Mouse (Mus musculus) midbrain, postnatal 0 days (tissue): ENCODE measurements around the gene Snd1. TPM values are rescaled to one million over a fixed set of nuclear protein-coding genes. Genes with fewer than 3 reads are reported as not detected.

ENCODE experiments used
- ATAC-seq: fragments of 200-750 bp; cut with Nextera tagmentation; 2 replicates; pipeline ENCODE4 v1.8.0; 2017; ENCODE audit warnings: moderate number of reproducible peaks, mild to moderate bottlenecking, moderate TSS enrichment, moderate library complexity; ENCODE audit not compliant: low FRiP score
- DNase-seq: peaks from one replicate; pipeline ENCODE4 v3.0.0-alpha.2; 2015; ENCODE audit warnings: low spot score
- H3K27ac ChIP-seq: fragments of 300-500 bp; sonication (generic); 2 replicates; pipeline ENCODE4 v1.5.1; 2014; ENCODE audit warnings: low read depth, mild to moderate bottlenecking, low read length, mixed read lengths
- H3K27me3 ChIP-seq: fragments of 300-500 bp; sonication (generic); 2 replicates; pipeline ENCODE4 v1.6.1; 2014; ENCODE audit warnings: low read length, control low read depth, mixed read lengths; ENCODE audit not compliant: insufficient read depth
- H3K36me3 ChIP-seq: fragments of 300-500 bp; sonication (generic); 2 replicates; pipeline ENCODE4 v1.6.1; 2014; ENCODE audit warnings: low read length, control low read depth, mixed read lengths; ENCODE audit not compliant: insufficient read depth
- H3K4me1 ChIP-seq: fragments of 300-500 bp; sonication (generic); 2 replicates; pipeline ENCODE4 v1.6.1; 2014; ENCODE audit warnings: mild to moderate bottlenecking, control low read depth, antibody characterized with exemption, low read length, mixed read lengths; ENCODE audit not compliant: insufficient read depth
- H3K4me2 ChIP-seq: fragments of 300-500 bp; sonication (generic); 2 replicates; pipeline ENCODE4 v1.6.1; 2014; ENCODE audit warnings: low read depth, mild to moderate bottlenecking, low read length, mixed read lengths; ENCODE audit not compliant: poor library complexity, severe bottlenecking
- H3K4me3 ChIP-seq: fragments of 300-500 bp; sonication (generic); 2 replicates; pipeline ENCODE4 v1.5.1; 2014; ENCODE audit warnings: low read depth, mild to moderate bottlenecking, low read length, moderate library complexity
- H3K9ac ChIP-seq: fragments of 300-500 bp; sonication (generic); replicated peaks from 2 replicates; pipeline ENCODE4 v1.6.1; 2014; ENCODE audit warnings: mild to moderate bottlenecking, low read length, moderate library complexity, mixed read lengths; ENCODE audit not compliant: poor library complexity, severe bottlenecking
- H3K9me3 ChIP-seq: fragments of 300-500 bp; sonication (generic); 2 replicates; pipeline ENCODE4 v1.6.1; 2016; ENCODE audit warnings: low read length, control low read depth
- CTCF ChIP-seq: IDR thresholded peaks from 2 replicates; pipeline ENCODE4 v1.5.1; 2016; ENCODE audit warnings: antibody characterized with exemption, mild to moderate bottlenecking
- WGBS: fragments of 180-500 bp; shearing (Covaris S2); extraction: QIAGEN DNeasy Blood & Tissue Kit; methylation state at CpG from one replicate; pipeline ENCODE4 v1.1.7; 2014; 5-methylcytosine and 5-hydroxymethylcytosine counted together
- polyA plus RNA-seq: library from polyadenylated mRNA; unstranded; fragments of >200 nt; fragmentation: Nextera tagmentation; extraction: Ambion mirVana; gene quantifications from 2 replicates; pipeline ENCODE4 v1.2.1, GENCODE M21; 2015
- total RNA-seq: library from RNA; depleted of rRNA; stranded (reverse); fragments of >200 nt; gene quantifications from 2 replicates; pipeline ENCODE4 v1.2.3, GENCODE M21; 2014

Snd1 gene
- total and polyA plus RNA-seq, 2 experiments from 2014 or later, result 70.6 to 81.1 TPM

DNA sequence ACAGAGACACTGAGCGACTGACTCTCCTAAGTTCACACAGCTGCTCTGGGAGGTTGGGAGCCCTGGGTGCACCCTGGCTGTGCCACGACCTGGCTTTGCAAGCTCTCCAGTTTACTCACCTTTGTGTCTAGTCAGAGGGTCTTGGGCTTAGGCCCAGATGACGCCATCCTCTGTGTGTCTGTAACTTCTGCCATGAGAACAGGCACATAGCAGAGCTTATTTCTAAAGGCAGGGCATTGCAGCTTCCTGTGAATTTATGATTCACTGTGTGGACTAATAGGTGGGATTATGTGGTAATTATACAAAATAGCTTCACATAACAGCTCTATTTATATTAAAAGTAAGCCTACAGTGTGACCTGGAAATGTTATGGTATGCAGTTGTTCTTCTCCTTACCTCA lies 188.1 kb downstream of the Snd1 start:
- WGBS, result 81% methylated on average over 3 of the region's 3 CpGs
- DNase-seq (no peak), ATAC-seq (no peak)
- Histone ChIP-seq H3K36me3 (no peaks in the 10 kb centered on the region), H3K4me2 (no peak overlapping the region), H3K9me3 (no peaks in the 10 kb centered on the region), H3K9ac (no peak overlapping the region), H3K4me3 (no peak overlapping the region), H3K4me1 (no peaks in the 10 kb centered on the region), H3K27me3 (no peaks in the 10 kb centered on the region), H3K27ac (no peak overlapping the region)
- TF ChIP-seq CTCF, result no peak

- no peaks in the 10 kb centered on the region for H3K27me3 ChIP-seq
Observed at GRCm38 (mm10) chr6:28663670-28664069, 188.7 kb downstream of the Snd1 start.

DNA sequence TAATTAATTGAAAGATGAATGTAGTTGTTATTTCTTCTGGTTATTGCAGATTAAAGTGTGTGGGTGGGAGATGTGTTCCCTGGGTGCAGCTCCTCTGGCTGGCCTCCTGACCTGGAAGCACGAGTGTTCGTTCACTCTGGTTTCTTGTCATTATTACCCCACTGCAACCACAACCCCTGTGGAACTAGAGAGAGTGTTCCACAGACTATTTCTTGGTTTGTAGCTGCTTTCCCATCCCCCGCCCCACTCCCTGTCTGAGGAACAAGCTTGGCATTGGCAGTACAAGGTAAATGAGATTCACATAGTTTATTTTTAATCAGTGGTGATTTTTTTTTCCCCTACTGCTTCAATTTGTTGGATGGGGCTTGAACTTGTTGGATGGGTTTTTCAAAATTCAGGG lies 189.8 kb downstream of the Snd1 start:
- DNase-seq, result no peak
- H3K9ac ChIP-seq, result no peak overlapping the region
- H3K4me2 ChIP-seq, result no peak overlapping the region
- 56% methylated on average over 3 of the region's 3 CpGs for WGBS
- no peak overlapping the region for H3K4me3 ChIP-seq
- H3K4me1 ChIP-seq, result no peaks in the 10 kb centered on the region
- no peak for ATAC-seq
- no peaks in the 10 kb centered on the region for H3K27me3 ChIP-seq
- H3K27ac ChIP-seq, result no peak overlapping the region
- TF ChIP-seq CTCF, result no peak
- no peaks in the 10 kb centered on the region for H3K9me3 ChIP-seq
- no peaks in the 10 kb centered on the region for H3K36me3 ChIP-seq

More at GRCm38 (mm10) chr6:28663670-28664069, 188.7 kb downstream of the Snd1 start:
- Histone ChIP-seq H3K4me3 (no peak overlapping the region), H3K36me3 (no peaks in the 10 kb centered on the region), H3K4me1 (no peaks in the 10 kb centered on the region), H3K9ac (no peak overlapping the region), H3K27ac (no peak overlapping the region), H3K9me3 (no peaks in the 10 kb centered on the region), H3K4me2 (no peak overlapping the region)
- DNase-seq (no peak), ATAC-seq (no peak)
- TF ChIP-seq CTCF, result no peak
- WGBS, result 75% methylated on average over 5 of the region's 5 CpGs

DNA sequence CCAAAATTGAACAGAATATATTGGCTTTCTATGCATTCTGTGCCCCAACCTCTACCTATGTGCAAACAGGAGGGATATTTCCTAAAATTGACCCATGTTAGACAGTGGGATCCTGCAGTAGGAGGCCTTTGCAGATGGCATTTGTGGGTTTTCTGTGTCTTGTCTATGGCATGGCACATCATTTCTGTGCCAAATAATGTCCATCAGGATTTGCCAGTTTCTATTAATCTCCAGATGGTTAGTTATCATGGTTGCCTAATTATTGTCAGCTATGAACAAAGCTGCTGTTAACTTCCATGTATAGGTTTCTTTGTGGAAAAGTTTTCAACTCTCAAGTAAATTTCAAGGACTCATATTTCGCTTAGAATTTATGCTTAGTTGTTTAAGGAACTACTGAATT lies 192.6 kb downstream of the Snd1 start:
- no peak for ATAC-seq
- no peak for DNase-seq
- Histone ChIP-seq H3K4me3 (no peak overlapping the region), H3K9ac (no peak overlapping the region), H3K36me3 (no peaks in the 10 kb centered on the region), H3K4me1 (no peaks in the 10 kb centered on the region), H3K9me3 (no peaks in the 10 kb centered on the region), H3K27ac (no peak overlapping the region), H3K4me2 (no peak overlapping the region), H3K27me3 (no peaks in the 10 kb centered on the region)
- 96% methylated on average over 1 of the region's 1 CpGs for WGBS
- TF ChIP-seq CTCF, result no peak

DNA sequence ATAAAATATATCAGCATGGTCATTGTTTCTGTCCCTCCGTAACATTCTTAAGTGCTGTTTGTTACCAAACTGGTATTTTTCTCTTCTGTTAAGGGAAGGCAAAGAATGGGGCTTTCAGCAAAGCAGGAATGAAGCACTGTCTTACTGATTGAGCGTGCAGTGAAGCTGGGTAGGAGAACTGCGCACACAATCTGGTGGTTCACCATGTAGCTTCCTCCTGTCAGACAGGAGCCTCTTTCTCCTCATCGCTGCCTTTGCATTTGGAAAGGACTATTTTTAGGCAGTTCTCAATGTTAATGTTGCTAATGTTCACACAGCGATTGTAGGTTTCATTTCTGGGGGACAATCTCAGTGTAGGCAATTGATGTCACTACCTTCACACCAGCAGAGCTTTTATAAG lies 194.3 kb downstream of the Snd1 start:
- WGBS, result 96% methylated on average over 5 of the region's 5 CpGs
- Histone ChIP-seq H3K27ac (no peak overlapping the region), H3K4me3 (no peak overlapping the region), H3K27me3 (no peaks in the 10 kb centered on the region), H3K4me2 (no peak overlapping the region), H3K4me1 (no peaks in the 10 kb centered on the region), H3K9ac (no peak overlapping the region), H3K36me3 (no peaks in the 10 kb centered on the region), H3K9me3 (no peaks in the 10 kb centered on the region)
- no peak for TF ChIP-seq CTCF
- DNase-seq (no peak), ATAC-seq (no peak)

DNA sequence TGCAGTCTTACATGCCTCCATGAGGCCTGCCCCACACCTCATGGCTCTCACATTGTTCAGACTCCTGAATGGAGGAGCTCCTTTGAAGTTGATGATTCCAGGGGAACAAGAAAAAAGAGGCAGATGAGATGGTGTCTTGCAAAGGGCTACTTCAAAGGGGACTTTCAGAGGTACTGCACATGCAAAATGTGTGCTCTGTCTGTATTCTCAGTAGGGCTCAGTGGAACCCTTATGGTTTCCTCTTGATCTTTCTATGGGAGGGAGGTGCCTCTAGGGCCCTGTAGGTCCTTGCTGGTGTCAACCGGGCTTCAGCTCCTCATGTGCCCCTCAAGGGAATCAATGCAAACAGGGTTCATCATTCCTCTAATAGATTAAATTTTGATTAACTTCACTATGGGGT lies 197.4 kb downstream of the Snd1 start:
- Histone ChIP-seq H3K4me1 (no peaks in the 10 kb centered on the region), H3K36me3 (no peaks in the 10 kb centered on the region), H3K9me3 (no peaks in the 10 kb centered on the region), H3K4me2 (no peak overlapping the region), H3K4me3 (no peak overlapping the region), H3K27ac (no peak overlapping the region), H3K27me3 (no peaks in the 10 kb centered on the region), H3K9ac (no peak overlapping the region)
- no peak for TF ChIP-seq CTCF
- 67% methylated on average over 1 of the region's 1 CpGs for WGBS
- ATAC-seq, result no peak
- no peak for DNase-seq

DNA sequence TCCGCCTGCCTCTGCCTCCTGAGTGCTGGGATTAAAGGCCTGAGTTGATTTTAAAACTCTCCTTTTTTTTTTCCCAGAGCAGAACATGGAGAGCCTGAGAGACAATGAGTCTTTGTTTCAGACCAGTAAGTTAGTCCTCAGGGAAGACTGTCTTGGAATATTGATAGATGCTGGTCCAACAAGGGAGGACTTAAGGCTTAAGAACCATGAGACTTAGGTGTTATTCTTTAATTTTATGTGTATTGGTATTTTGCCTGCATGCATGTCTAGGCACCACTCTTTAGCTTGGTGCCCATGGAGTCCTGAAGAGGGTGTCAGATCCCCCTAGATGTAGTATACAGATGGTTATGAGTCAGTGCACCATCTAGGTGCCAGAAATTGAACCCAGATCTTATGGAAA lies 199.7 kb downstream of the Snd1 start:
- DNase-seq (no peak), ATAC-seq (no peak)
- TF ChIP-seq CTCF, result no peak
- H3K4me3 ChIP-seq, result no peak overlapping the region
- no peak overlapping the region for H3K4me2 ChIP-seq
- no peaks in the 10 kb centered on the region for H3K36me3 ChIP-seq
- no peaks in the 10 kb centered on the region for H3K4me1 ChIP-seq
- no peak overlapping the region for H3K27ac ChIP-seq
- no peaks in the 10 kb centered on the region for H3K27me3 ChIP-seq
- no peak overlapping the region for H3K9ac ChIP-seq
- no peaks in the 10 kb centered on the region for H3K9me3 ChIP-seq
- 91% methylated on average over 1 of the region's 1 CpGs for WGBS
